Mouse (Mus musculus): ENCODE results near the gene 1700001P01Rik. TPM values are rescaled to one million over a fixed set of nuclear protein-coding genes. Genes with fewer than 3 reads are reported as not detected.

The 1700001P01Rik gene
- polyA plus RNA-seq, 1 experiment: not detected

- peak within 1 kb of the TSS; percentile 92 for H3K4me3 ChIP-seq (ENCODE audit: insufficient read depth, low read length)
- peak within 1 kb of the TSS; percentile 84 for H3K27ac ChIP-seq (ENCODE audit: insufficient read depth, low read length)
- TF ChIP-seq CTCF (IDR thresholded peaks at IDR 0.05; ENCODE audit: borderline replicate concordance, insufficient read depth, low read length) (no peak), POLR2A (IDR thresholded peaks at IDR 0.05; ENCODE audit: low read depth, low read length) (peak; percentile 88)
- H3K4me1 ChIP-seq (ENCODE audit: control insufficient read depth, insufficient read depth, low read length): no peaks in the 10 kb centered on the region; the same call in 1 of the 2 replicates
Observed at GRCm38 (mm10) chr11:97766154-97766881, 9.4 kb downstream of the 1700001P01Rik start, which contains the start of gene Cwc25. Gene Cwc25 (minus strand): TSS chr11:97766556.

GRCm38 (mm10) chr11:97761638-97762037, 14.1 kb downstream of the 1700001P01Rik start:
- TF ChIP-seq POLR2A (IDR thresholded peaks at IDR 0.05; ENCODE audit: low read depth, low read length) (no peak), CTCF (IDR thresholded peaks at IDR 0.05; ENCODE audit: borderline replicate concordance, insufficient read depth, low read length) (no peak)
- Histone ChIP-seq H3K4me3 (ENCODE audit: insufficient read depth, low read length) (no peak overlapping the region), H3K27ac (ENCODE audit: insufficient read depth, low read length) (no peak overlapping the region), H3K4me1 (ENCODE audit: control insufficient read depth, insufficient read depth, low read length) (no peaks in the 10 kb centered on the region; the same call in 1 of the 2 replicates)

GRCm38 (mm10) chr11:97758942-97759341, 16.8 kb downstream of the 1700001P01Rik start:
- no peak for TF ChIP-seq POLR2A (IDR thresholded peaks at IDR 0.05; ENCODE audit: low read depth, low read length)
- TF ChIP-seq CTCF (IDR thresholded peaks at IDR 0.05; ENCODE audit: borderline replicate concordance, insufficient read depth, low read length): no peak
- H3K27ac ChIP-seq (ENCODE audit: insufficient read depth, low read length): no peak overlapping the region
- no peak overlapping the region for H3K4me3 ChIP-seq (ENCODE audit: insufficient read depth, low read length)
- H3K4me1 ChIP-seq (ENCODE audit: control insufficient read depth, insufficient read depth, low read length): no peaks in the 10 kb centered on the region

- H3K4me3 ChIP-seq (ENCODE audit: insufficient read depth, low read length): no peak overlapping the region
- no peak for TF ChIP-seq POLR2A (IDR thresholded peaks at IDR 0.05; ENCODE audit: low read depth, low read length)
- TF ChIP-seq CTCF (IDR thresholded peaks at IDR 0.05; ENCODE audit: borderline replicate concordance, insufficient read depth, low read length): no peak
- H3K4me1 ChIP-seq (ENCODE audit: control insufficient read depth, insufficient read depth, low read length): no peaks in the 10 kb centered on the region
- no peak overlapping the region for H3K27ac ChIP-seq (ENCODE audit: insufficient read depth, low read length)
Observed at GRCm38 (mm10) chr11:97758125-97758524, 17.6 kb downstream of the 1700001P01Rik start.

- Histone ChIP-seq H3K27ac (ENCODE audit: insufficient read depth, low read length) (no peak overlapping the region), H3K4me3 (ENCODE audit: insufficient read depth, low read length) (no peak overlapping the region), H3K4me1 (ENCODE audit: control insufficient read depth, insufficient read depth, low read length) (peaks cover 4% of the 10 kb centered on the region)
- TF ChIP-seq CTCF (IDR thresholded peaks at IDR 0.05; ENCODE audit: borderline replicate concordance, insufficient read depth, low read length) (no peak), POLR2A (IDR thresholded peaks at IDR 0.05; ENCODE audit: low read depth, low read length) (no peak)
Observed at GRCm38 (mm10) chr11:97753277-97753676, 22.4 kb downstream of the 1700001P01Rik start.

- TF ChIP-seq POLR2A (IDR thresholded peaks at IDR 0.05; ENCODE audit: low read depth, low read length) (no peak), CTCF (IDR thresholded peaks at IDR 0.05; ENCODE audit: borderline replicate concordance, insufficient read depth, low read length) (no peak)
- Histone ChIP-seq H3K4me1 (ENCODE audit: control insufficient read depth, insufficient read depth, low read length) (peaks cover 4% of the 10 kb centered on the region), H3K27ac (ENCODE audit: insufficient read depth, low read length) (no peak overlapping the region), H3K4me3 (ENCODE audit: insufficient read depth, low read length) (no peak overlapping the region)
Observed at GRCm38 (mm10) chr11:97748496-97748895, 27.2 kb downstream of the 1700001P01Rik start.

- no peak overlapping the region for H3K27ac ChIP-seq (ENCODE audit: insufficient read depth, low read length)
Observed at GRCm38 (mm10) chr11:97747773-97748172, 27.9 kb downstream of the 1700001P01Rik start.

GRCm38 (mm10) chr11:97745331-97745721, 30.4 kb downstream of the 1700001P01Rik start:
- H3K27ac ChIP-seq (ENCODE audit: insufficient read depth, low read length): no peak overlapping the region
- H3K4me1 ChIP-seq (ENCODE audit: control insufficient read depth, insufficient read depth, low read length): peaks cover 16% of the 10 kb centered on the region
- H3K4me3 ChIP-seq (ENCODE audit: insufficient read depth, low read length): no peak overlapping the region
- no peak for TF ChIP-seq POLR2A (IDR thresholded peaks at IDR 0.05; ENCODE audit: low read depth, low read length)
- no peak for TF ChIP-seq CTCF (IDR thresholded peaks at IDR 0.05; ENCODE audit: borderline replicate concordance, insufficient read depth, low read length)

More at GRCm38 (mm10) chr11:97747773-97748172, 27.9 kb downstream of the 1700001P01Rik start:
- TF ChIP-seq CTCF (IDR thresholded peaks at IDR 0.05; ENCODE audit: borderline replicate concordance, insufficient read depth, low read length) (no peak), POLR2A (IDR thresholded peaks at IDR 0.05; ENCODE audit: low read depth, low read length) (no peak)
- Histone ChIP-seq H3K4me1 (ENCODE audit: control insufficient read depth, insufficient read depth, low read length) (peaks cover 8% of the 10 kb centered on the region), H3K4me3 (ENCODE audit: insufficient read depth, low read length) (no peak overlapping the region)

- TF ChIP-seq POLR2A (IDR thresholded peaks at IDR 0.05; ENCODE audit: low read depth, low read length): peak; percentile 50
- no peak for TF ChIP-seq CTCF (IDR thresholded peaks at IDR 0.05; ENCODE audit: borderline replicate concordance, insufficient read depth, low read length)
- Histone ChIP-seq H3K27ac (ENCODE audit: insufficient read depth, low read length) (peak overlapping the region; percentile 96), H3K4me1 (ENCODE audit: control insufficient read depth, insufficient read depth, low read length) (peaks cover 18% of the 10 kb centered on the region), H3K4me3 (ENCODE audit: insufficient read depth, low read length) (peak overlapping the region; percentile 94)
Observed at GRCm38 (mm10) chr11:97744718-97745330, 30.9 kb downstream of the 1700001P01Rik start.
